In genomic region chr13:73772655-73773054, GRCm38 (mm10) we compare ENCODE assay signal across 8 mouse cellular contexts. TPM values are rescaled to one million over a fixed set of nuclear protein-coding genes. Genes with fewer than 3 reads are reported as not detected.
DNase-seq lines count a peak whose midpoint lies in the region; ATAC-seq and TF ChIP-seq lines count a peak whose summit lies in the region.

No protein-coding gene starts in this region.

- TF ChIP-seq CTCF in lung, embryonic 14.5 days (IDR thresholded peaks at IDR 0.05; ENCODE audit: low read depth) = peak; percentile 38

- no peak for DNase-seq in embryonic facial prominence, embryonic 11.5 days (ENCODE audit: low spot score)
- no peak for DNase-seq in embryonic facial prominence, embryonic 10.5 days (ENCODE audit: low spot score)
- no peak for DNase-seq in limb, embryonic 11.5 days (ENCODE audit: low spot score)
- DNase-seq in limb, embryonic 10.5 days (ENCODE audit: low spot score) = no peak
- peak; percentile 45 for DNase-seq in lung, embryonic 14.5 days
- DNase-seq in thymus, postnatal 14 days = peak; percentile 84
- no peak for DNase-seq in layer of hippocampus, adult 18-20 months (ENCODE audit: low spot score in 2 of 2)
- DNase-seq in urinary bladder, adult 2 months (ENCODE audit: low spot score) = no peak

- H3K4me3 ChIP-seq in embryonic facial prominence, embryonic 11.5 days (ENCODE audit: low read depth, low read length) = no peak overlapping the region
- no peak overlapping the region for H3K4me3 ChIP-seq in embryonic facial prominence, embryonic 10.5 days
- H3K4me3 ChIP-seq in limb, embryonic 11.5 days (ENCODE audit: low read depth, low read length) = no peak overlapping the region
- no peak overlapping the region for H3K4me3 ChIP-seq in limb, embryonic 10.5 days
- no peak overlapping the region for H3K4me3 ChIP-seq in lung, embryonic 14.5 days (ENCODE audit: low read depth, low read length)

- no peaks in the 10 kb centered on the region for H3K9me3 ChIP-seq in embryonic facial prominence, embryonic 11.5 days (replicated peaks; ENCODE audit: control insufficient read depth, low read length)
- H3K9me3 ChIP-seq in embryonic facial prominence, embryonic 10.5 days = no peaks in the 10 kb centered on the region
- no peaks in the 10 kb centered on the region for H3K9me3 ChIP-seq in limb, embryonic 11.5 days (ENCODE audit: control insufficient read depth, low read length)
- H3K9me3 ChIP-seq in limb, embryonic 10.5 days (replicated peaks) = no peaks in the 10 kb centered on the region
- no peaks in the 10 kb centered on the region for H3K9me3 ChIP-seq in lung, embryonic 14.5 days (ENCODE audit: low read depth, low read length)

- no peaks in the 10 kb centered on the region for H3K27me3 ChIP-seq in embryonic facial prominence, embryonic 11.5 days (ENCODE audit: control insufficient read depth, insufficient read depth, low read length)
- no peaks in the 10 kb centered on the region for H3K27me3 ChIP-seq in embryonic facial prominence, embryonic 10.5 days (replicated peaks; ENCODE audit: low read depth, poor library complexity, severe bottlenecking)
- H3K27me3 ChIP-seq in limb, embryonic 11.5 days (ENCODE audit: control insufficient read depth, insufficient read depth, low read length) = no peaks in the 10 kb centered on the region
- no peaks in the 10 kb centered on the region for H3K27me3 ChIP-seq in limb, embryonic 10.5 days (ENCODE audit: low read depth, poor library complexity, severe bottlenecking)
- no peaks in the 10 kb centered on the region for H3K27me3 ChIP-seq in lung, embryonic 14.5 days (ENCODE audit: insufficient read depth, low read length)

- no peak overlapping the region for H3K4me2 ChIP-seq in embryonic facial prominence, embryonic 11.5 days (ENCODE audit: low read depth, low read length)
- no peak overlapping the region for H3K4me2 ChIP-seq in limb, embryonic 11.5 days (ENCODE audit: low read depth, severe bottlenecking)
- H3K4me2 ChIP-seq in lung, embryonic 14.5 days = no peak overlapping the region

- H3K36me3 ChIP-seq in embryonic facial prominence, embryonic 11.5 days (replicated peaks; ENCODE audit: control insufficient read depth, insufficient read depth, low read depth, low read length) = no peaks in the 10 kb centered on the region
- peaks cover 67% of the 10 kb centered on the region for H3K36me3 ChIP-seq in embryonic facial prominence, embryonic 10.5 days (replicated peaks)
- H3K36me3 ChIP-seq in limb, embryonic 11.5 days (ENCODE audit: control insufficient read depth, insufficient read depth, low read length) = peaks cover 4% of the 10 kb centered on the region; the same call in 1 of the 2 replicates
- H3K36me3 ChIP-seq in limb, embryonic 10.5 days = peaks cover 69% of the 10 kb centered on the region
- H3K36me3 ChIP-seq in lung, embryonic 14.5 days (ENCODE audit: insufficient read depth) = no peaks in the 10 kb centered on the region; the same call in 1 of the 2 replicates

- no peaks in the 10 kb centered on the region; the same call in 1 of the 2 replicates for H3K4me1 ChIP-seq in embryonic facial prominence, embryonic 11.5 days (ENCODE audit: control insufficient read depth, insufficient read depth, low read length)
- H3K4me1 ChIP-seq in embryonic facial prominence, embryonic 10.5 days = peaks cover 60% of the 10 kb centered on the region
- peaks cover 19% of the 10 kb centered on the region for H3K4me1 ChIP-seq in limb, embryonic 11.5 days (ENCODE audit: control insufficient read depth, insufficient read depth, low read length)
- H3K4me1 ChIP-seq in limb, embryonic 10.5 days = peaks cover 23% of the 10 kb centered on the region
- 0 out of 2 replicates have a peak, but pooled peaks cover 4% of the 10 kb centered on the region for H3K4me1 ChIP-seq in lung, embryonic 14.5 days (ENCODE audit: insufficient read depth)

- ATAC-seq in embryonic facial prominence, embryonic 11.5 days (replicated peaks; ENCODE audit: insufficient number of reproducible peaks, low FRiP score, low TSS enrichment, low read depth) = no peak
- no peak for ATAC-seq in limb, embryonic 11.5 days (ENCODE audit: insufficient number of reproducible peaks, low FRiP score, low TSS enrichment, low read depth)
- ATAC-seq in lung, embryonic 14.5 days (ENCODE audit: insufficient read depth) = no peak

- WGBS in embryonic facial prominence, embryonic 11.5 days = 41% methylated on average over 2 of the region's 2 CpGs
- WGBS in embryonic facial prominence, embryonic 10.5 days = 46% methylated on average over 2 of the region's 2 CpGs
- WGBS in limb, embryonic 11.5 days = 44% methylated on average over 2 of the region's 2 CpGs
- WGBS in limb, embryonic 10.5 days = 59% methylated on average over 2 of the region's 2 CpGs
- WGBS in lung, embryonic 14.5 days = 35% methylated on average over 2 of the region's 2 CpGs

- 0 out of 2 replicates have a peak overlapping the region, but pooled peaks have one; percentile 20 for H3K27ac ChIP-seq in embryonic facial prominence, embryonic 11.5 days (replicated peaks; ENCODE audit: low read depth, low read length)
- no peak overlapping the region for H3K27ac ChIP-seq in embryonic facial prominence, embryonic 10.5 days (replicated peaks)
- H3K27ac ChIP-seq in limb, embryonic 11.5 days (replicated peaks; ENCODE audit: low read depth, low read length) = 0 out of 2 replicates have a peak overlapping the region, but pooled peaks have one; percentile 30
- no peak overlapping the region for H3K27ac ChIP-seq in limb, embryonic 10.5 days
- peak overlapping the region; percentile 61 for H3K27ac ChIP-seq in lung, embryonic 14.5 days (ENCODE audit: low read depth)

- H3K9ac ChIP-seq in embryonic facial prominence, embryonic 11.5 days (replicated peaks; ENCODE audit: low read length) = no peak overlapping the region
- no peak overlapping the region for H3K9ac ChIP-seq in limb, embryonic 11.5 days (ENCODE audit: low read length)
- no peak overlapping the region for H3K9ac ChIP-seq in lung, embryonic 14.5 days

RNA-seq across cellular contexts. Expression of gene Slc12a7, which starts 39.8 kb away (rescaled TPM):
- 39.6 TPM in 2 replicates for polyA plus RNA-seq in embryonic facial prominence, embryonic 11.5 days (2014; fragmentation: Nextera tagmentation; extraction: Ambion mirVana)
- 53.5 and 55.8 TPM in 2 replicates for polyA plus RNA-seq in embryonic facial prominence, embryonic 10.5 days (2016; fragmentation: Nextera tagmentation; extraction: Ambion mirVana)
- 49.1 and 50.8 TPM in 2 replicates for polyA plus RNA-seq in limb, embryonic 11.5 days (2014; fragmentation: Nextera tagmentation; extraction: Ambion mirVana)
- polyA plus RNA-seq in limb, embryonic 10.5 days (2016; fragmentation: Nextera tagmentation; extraction: Ambion mirVana) = 49.5 and 59.6 TPM in 2 replicates
- 17.9 and 19.7 TPM in 2 replicates for polyA plus RNA-seq in lung, embryonic 14.5 days (2014; fragmentation: Nextera tagmentation; extraction: Ambion mirVana)
- 1 to 10 TPM; 2.9 to 5.1 TPM for total RNA-seq in layer of hippocampus, adult 18-20 months (2021)
- polyA plus RNA-seq in urinary bladder, adult 2 months (2012; rRNA removed) = 105 and 110 TPM in 2 replicates

Comparison
In these comparisons a context has a peak if more than half of its experiments do, and no peak if none do; other contexts are left out.
1. H3K27ac ChIP-seq: peak in embryonic facial prominence, embryonic 11.5 days (single experiment), limb, embryonic 11.5 days (single experiment) and lung, embryonic 14.5 days (single experiment); none in embryonic facial prominence, embryonic 10.5 days (single experiment) and limb, embryonic 10.5 days (single experiment).
2. DNase-seq: peak in lung, embryonic 14.5 days (single experiment) and thymus, postnatal 14 days (single experiment); none in embryonic facial prominence, embryonic 11.5 days (single experiment), embryonic facial prominence, embryonic 10.5 days (single experiment), limb, embryonic 11.5 days (single experiment), limb, embryonic 10.5 days (single experiment), layer of hippocampus, adult 18-20 months (0 of 2) and urinary bladder, adult 2 months (single experiment).